Mouse (Mus musculus): ENCODE data around the gene Parp9. TPM values are rescaled to one million over a fixed set of nuclear protein-coding genes. Genes with fewer than 3 reads are reported as not detected.

Gene Parp9
- polyA plus RNA-seq, 1 experiment from 2014 or later = 1.8 TPM

- Histone ChIP-seq H3K27me3 (ENCODE audit: control insufficient read depth, insufficient read depth, low read length) (no peaks in the 10 kb centered on the region), H3K4me1 (ENCODE audit: control insufficient read depth, insufficient read depth, low read length) (no peaks in the 10 kb centered on the region), H3K4me2 (no peak overlapping the region), H3K36me3 (ENCODE audit: control insufficient read depth, insufficient read depth, low read length) (no peaks in the 10 kb centered on the region), H3K4me3 (ENCODE audit: low read depth, low read length) (no peak overlapping the region), H3K27ac (ENCODE audit: low read depth, low read length) (no peak overlapping the region), H3K9me3 (ENCODE audit: control insufficient read depth, low read length) (no peaks in the 10 kb centered on the region), H3K9ac (ENCODE audit: low read length) (no peak overlapping the region)
- 75% methylated on average over 3 of the region's 3 CpGs for WGBS
- ATAC-seq (ENCODE audit: low FRiP score) = no peak
- no peak for DNase-seq (ENCODE audit: low spot score, missing footprints)
These were observed 15.9 kb upstream of the Parp9 start for GRCm38 (mm10) chr16:35922301-35922895.

- Histone ChIP-seq H3K4me3 (ENCODE audit: low read depth, low read length) (no peak overlapping the region), H3K9ac (ENCODE audit: low read length) (no peak overlapping the region), H3K4me1 (ENCODE audit: control insufficient read depth, insufficient read depth, low read length) (no peaks in the 10 kb centered on the region), H3K27ac (ENCODE audit: low read depth, low read length) (no peak overlapping the region), H3K36me3 (ENCODE audit: control insufficient read depth, insufficient read depth, low read length) (no peaks in the 10 kb centered on the region), H3K9me3 (ENCODE audit: control insufficient read depth, low read length) (no peaks in the 10 kb centered on the region), H3K27me3 (ENCODE audit: control insufficient read depth, insufficient read depth, low read length) (no peaks in the 10 kb centered on the region), H3K4me2 (no peak overlapping the region)
- ATAC-seq (ENCODE audit: low FRiP score) (no peak), DNase-seq (ENCODE audit: low spot score, missing footprints) (no peak)
- 84% methylated on average over 7 of the region's 7 CpGs for WGBS
These were observed 14.6 kb upstream of the Parp9 start for GRCm38 (mm10) chr16:35923546-35924198.

DNA sequence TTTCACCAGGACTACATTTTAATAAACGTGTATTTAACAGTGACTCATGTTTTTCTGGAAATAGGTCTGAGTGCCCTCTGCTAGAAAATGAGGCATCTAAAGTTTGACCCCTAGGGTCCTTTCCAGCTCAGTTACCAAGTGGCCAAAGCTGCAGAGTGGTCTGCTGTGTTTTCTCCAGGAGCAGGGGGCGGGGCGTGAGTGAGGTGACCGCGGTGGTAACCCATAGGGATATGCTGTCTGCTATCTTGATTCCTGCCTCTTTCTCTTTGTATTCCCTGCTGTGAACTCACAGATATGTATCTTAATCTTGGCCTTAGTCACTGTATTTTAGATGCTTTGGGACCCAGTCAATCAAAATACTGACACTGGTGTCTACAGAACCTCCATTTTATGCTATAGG is 13.9 kb upstream of the Parp9 start:
- ATAC-seq (ENCODE audit: low FRiP score) (no peak), DNase-seq (ENCODE audit: low spot score, missing footprints) (no peak)
- 92% methylated on average over 5 of the region's 5 CpGs for WGBS
- Histone ChIP-seq H3K9ac (ENCODE audit: low read length) (no peak overlapping the region), H3K4me3 (ENCODE audit: low read depth, low read length) (no peak overlapping the region), H3K36me3 (ENCODE audit: control insufficient read depth, insufficient read depth, low read length) (no peaks in the 10 kb centered on the region), H3K4me2 (no peak overlapping the region), H3K27me3 (ENCODE audit: control insufficient read depth, insufficient read depth, low read length) (no peaks in the 10 kb centered on the region), H3K4me1 (ENCODE audit: control insufficient read depth, insufficient read depth, low read length) (no peaks in the 10 kb centered on the region), H3K27ac (ENCODE audit: low read depth, low read length) (no peak overlapping the region), H3K9me3 (ENCODE audit: control insufficient read depth, low read length) (no peaks in the 10 kb centered on the region)

- H3K36me3 ChIP-seq (ENCODE audit: control insufficient read depth, insufficient read depth, low read length) = no peaks in the 10 kb centered on the region
- H3K9ac ChIP-seq (ENCODE audit: low read length) = no peak overlapping the region
- H3K9me3 ChIP-seq (ENCODE audit: control insufficient read depth, low read length) = no peaks in the 10 kb centered on the region
- H3K4me2 ChIP-seq = no peak overlapping the region
- no peak overlapping the region for H3K27ac ChIP-seq (ENCODE audit: low read depth, low read length)
- no peaks in the 10 kb centered on the region for H3K4me1 ChIP-seq (ENCODE audit: control insufficient read depth, insufficient read depth, low read length)
- H3K27me3 ChIP-seq (ENCODE audit: control insufficient read depth, insufficient read depth, low read length) = no peaks in the 10 kb centered on the region
- no peak overlapping the region for H3K4me3 ChIP-seq (ENCODE audit: low read depth, low read length)
- WGBS = 89% methylated on average over 19 of the region's 19 CpGs
- ATAC-seq (ENCODE audit: low FRiP score) (no peak), DNase-seq (ENCODE audit: low spot score, missing footprints) (no peak)
These were observed 5.9 kb upstream of the Parp9 start for GRCm38 (mm10) chr16:35932179-35933055.

GRCm38 (mm10) chr16:35933181-35933580 is 5.1 kb upstream of the Parp9 start:
- 86% methylated on average over 10 of the region's 10 CpGs for WGBS
- H3K4me1 ChIP-seq (ENCODE audit: control insufficient read depth, insufficient read depth, low read length) = no peaks in the 10 kb centered on the region
- H3K4me3 ChIP-seq (ENCODE audit: low read depth, low read length) = no peak overlapping the region
- H3K27me3 ChIP-seq (ENCODE audit: control insufficient read depth, insufficient read depth, low read length) = no peaks in the 10 kb centered on the region
- no peak overlapping the region for H3K9ac ChIP-seq (ENCODE audit: low read length)
- no peak overlapping the region for H3K27ac ChIP-seq (ENCODE audit: low read depth, low read length)
- ATAC-seq (ENCODE audit: low FRiP score) (no peak), DNase-seq (ENCODE audit: low spot score, missing footprints) (no peak)
- H3K36me3 ChIP-seq (ENCODE audit: control insufficient read depth, insufficient read depth, low read length) = no peaks in the 10 kb centered on the region
- no peak overlapping the region for H3K4me2 ChIP-seq
- H3K9me3 ChIP-seq (ENCODE audit: control insufficient read depth, low read length) = no peaks in the 10 kb centered on the region

DNA sequence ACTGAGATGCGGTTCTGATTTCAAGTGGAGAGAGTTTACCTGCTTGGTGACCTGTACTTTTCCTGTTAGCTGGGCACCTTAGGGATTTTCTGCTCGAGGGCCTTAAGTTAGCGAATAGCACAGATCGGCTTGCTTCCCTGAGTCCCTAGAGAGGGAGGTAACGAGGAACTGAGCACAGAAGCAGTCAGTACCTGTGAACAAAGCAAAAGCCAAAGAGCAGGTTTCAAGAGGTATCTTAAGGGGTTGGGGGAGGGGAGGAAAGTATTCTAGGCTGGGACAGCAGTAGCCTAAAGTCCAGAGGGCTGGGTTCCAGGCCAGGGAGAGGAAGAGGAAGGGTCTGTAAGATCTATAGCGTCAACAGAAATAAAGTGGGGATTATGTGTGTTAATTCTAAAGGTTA is 991 bp downstream of the Parp9 start:
- 3% methylated on average over 6 of the region's 6 CpGs for WGBS
- peak; percentile 88 for DNase-seq (ENCODE audit: low spot score, missing footprints)

GRCm38 (mm10) chr16:35939690-35940089 is 1.4 kb downstream of the Parp9 start:
- H3K9ac ChIP-seq (ENCODE audit: low read length) = no peak overlapping the region
- DNase-seq (ENCODE audit: low spot score, missing footprints) (peak; percentile 92), ATAC-seq (ENCODE audit: low FRiP score) (peak; percentile 27; the same call in 1 of the 2 replicates)
- peaks cover 6% of the 10 kb centered on the region; the same call in 1 of the 2 replicates for H3K27me3 ChIP-seq (ENCODE audit: control insufficient read depth, insufficient read depth, low read length)
- H3K4me2 ChIP-seq = peak overlapping the region; percentile 78
- 17% methylated on average over 9 of the region's 9 CpGs for WGBS
- H3K9me3 ChIP-seq (ENCODE audit: control insufficient read depth, low read length) = no peaks in the 10 kb centered on the region
- H3K36me3 ChIP-seq (ENCODE audit: control insufficient read depth, insufficient read depth, low read length) = no peaks in the 10 kb centered on the region
- H3K4me1 ChIP-seq (ENCODE audit: control insufficient read depth, insufficient read depth, low read length) = peaks cover 3% of the 10 kb centered on the region; the same call in 1 of the 2 replicates
- H3K27ac ChIP-seq (ENCODE audit: low read depth, low read length) = no peak overlapping the region
- H3K4me3 ChIP-seq (ENCODE audit: low read depth, low read length) = peak overlapping the region; percentile 44; the same call in 1 of the 2 replicates

More for the DNA sequence above, 991 bp downstream of the Parp9 start:
- Histone ChIP-seq H3K36me3 (ENCODE audit: control insufficient read depth, insufficient read depth, low read length) (no peaks in the 10 kb centered on the region), H3K4me3 (ENCODE audit: low read depth, low read length) (peak overlapping the region; percentile 44), H3K27ac (ENCODE audit: low read depth, low read length) (no peak overlapping the region), H3K9ac (ENCODE audit: low read length) (peak overlapping the region; percentile 61; the same call in 1 of the 2 replicates), H3K27me3 (ENCODE audit: control insufficient read depth, insufficient read depth, low read length) (peaks cover 6% of the 10 kb centered on the region; the same call in 1 of the 2 replicates), H3K9me3 (ENCODE audit: control insufficient read depth, low read length) (no peaks in the 10 kb centered on the region), H3K4me2 (peak overlapping the region; percentile 78), H3K4me1 (ENCODE audit: control insufficient read depth, insufficient read depth, low read length) (peaks cover 3% of the 10 kb centered on the region; the same call in 1 of the 2 replicates)
- ATAC-seq (ENCODE audit: low FRiP score) = no peak

DNA sequence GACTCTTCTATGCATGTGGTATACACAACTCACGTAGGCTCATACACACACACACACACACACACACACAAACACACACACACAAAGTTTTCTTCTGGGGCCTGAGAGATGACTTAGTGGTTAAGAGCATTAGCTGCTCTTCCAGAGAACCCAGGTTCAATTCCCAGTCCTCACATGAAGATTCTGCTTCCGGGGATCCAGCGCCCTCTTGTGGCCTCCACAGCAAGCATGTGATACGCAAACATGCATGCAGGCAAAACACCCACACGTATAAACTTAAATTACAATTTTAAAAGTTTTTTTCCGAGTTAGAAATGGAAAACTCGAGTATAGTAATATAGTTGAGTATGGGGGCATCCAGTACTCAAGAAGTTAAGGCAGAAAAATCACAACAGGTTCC is 3.1 kb downstream of the Parp9 start:
- Histone ChIP-seq H3K27me3 (ENCODE audit: control insufficient read depth, insufficient read depth, low read length) (peaks cover 6% of the 10 kb centered on the region; the same call in 1 of the 2 replicates), H3K4me1 (ENCODE audit: control insufficient read depth, insufficient read depth, low read length) (peaks cover 3% of the 10 kb centered on the region; the same call in 1 of the 2 replicates), H3K4me2 (no peak overlapping the region), H3K27ac (ENCODE audit: low read depth, low read length) (no peak overlapping the region), H3K9me3 (ENCODE audit: control insufficient read depth, low read length) (no peaks in the 10 kb centered on the region), H3K9ac (ENCODE audit: low read length) (no peak overlapping the region), H3K36me3 (ENCODE audit: control insufficient read depth, insufficient read depth, low read length) (no peaks in the 10 kb centered on the region), H3K4me3 (ENCODE audit: low read depth, low read length) (no peak overlapping the region)
- 84% methylated on average over 7 of the region's 7 CpGs for WGBS
- ATAC-seq (ENCODE audit: low FRiP score) (no peak), DNase-seq (ENCODE audit: low spot score, missing footprints) (no peak)
